Mouse (Mus musculus) NIH3T3 (cell line): ENCODE results near the gene Mapk8ip3.

ENCODE experiments used
- DNase-seq: peaks from one replicate; pipeline ENCODE4 v3.0.0-alpha.2; 2012; ENCODE audit warnings: low read depth

Mapk8ip3 gene

DNA sequence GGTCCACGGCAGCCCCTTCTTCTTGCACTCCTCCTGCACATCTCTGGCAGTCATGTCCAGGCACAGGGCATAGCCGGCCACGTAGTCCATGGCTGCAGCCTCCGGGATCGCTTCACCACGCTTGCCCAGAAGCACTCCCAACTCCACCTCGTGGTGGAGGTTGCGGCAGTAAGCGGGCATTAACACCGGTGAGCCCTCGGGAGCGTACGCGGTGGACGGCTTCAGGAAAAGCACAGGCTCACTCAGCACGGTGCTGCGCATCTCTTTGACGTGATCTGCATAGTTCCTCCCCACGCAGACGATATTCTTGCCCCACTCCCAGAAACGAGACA, 87.1 kb downstream of the Mapk8ip3 start:
- DNase-seq = no peak

DNA sequence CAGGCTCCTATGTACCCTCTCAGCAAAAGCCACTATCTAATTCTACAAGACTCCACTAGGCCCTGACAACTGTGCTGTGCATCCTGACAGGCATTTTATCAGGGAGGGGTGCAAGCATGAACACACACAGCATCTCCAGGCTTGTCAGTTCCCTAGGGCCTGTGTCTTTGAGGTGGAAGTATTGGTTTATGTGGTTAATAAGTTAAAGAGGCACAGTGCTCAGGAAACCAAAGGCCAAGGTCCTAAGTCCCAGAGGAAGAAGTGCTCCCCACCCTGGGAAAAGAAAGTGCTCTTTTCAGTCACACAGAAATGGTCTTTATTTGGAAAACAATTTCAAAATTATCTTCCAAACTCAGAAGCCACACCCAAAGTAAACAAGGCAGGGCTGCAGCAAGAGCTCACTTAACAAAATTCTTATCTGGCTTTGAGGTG, 88.2 kb downstream of the Mapk8ip3 start:
- no peak for DNase-seq

DNA sequence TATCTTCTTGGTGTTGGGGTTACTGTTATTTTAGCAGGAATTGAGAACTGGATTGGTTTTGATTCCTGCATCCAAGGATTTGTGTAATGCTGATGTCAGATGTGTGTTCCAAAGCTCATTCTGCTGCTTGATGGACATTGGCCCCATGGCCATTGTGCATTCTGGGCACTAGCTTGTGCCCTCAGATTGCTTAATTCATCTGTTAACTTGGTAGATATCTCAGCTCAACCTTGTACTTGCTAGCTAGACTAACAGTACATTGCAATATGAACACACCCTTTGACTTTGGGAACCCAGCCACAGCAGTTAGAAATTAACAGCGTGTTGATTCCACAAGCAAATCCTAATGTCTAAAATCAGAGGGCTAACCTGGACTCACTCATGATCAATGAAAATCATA, 89.4 kb downstream of the Mapk8ip3 start:
- no peak for DNase-seq

DNA sequence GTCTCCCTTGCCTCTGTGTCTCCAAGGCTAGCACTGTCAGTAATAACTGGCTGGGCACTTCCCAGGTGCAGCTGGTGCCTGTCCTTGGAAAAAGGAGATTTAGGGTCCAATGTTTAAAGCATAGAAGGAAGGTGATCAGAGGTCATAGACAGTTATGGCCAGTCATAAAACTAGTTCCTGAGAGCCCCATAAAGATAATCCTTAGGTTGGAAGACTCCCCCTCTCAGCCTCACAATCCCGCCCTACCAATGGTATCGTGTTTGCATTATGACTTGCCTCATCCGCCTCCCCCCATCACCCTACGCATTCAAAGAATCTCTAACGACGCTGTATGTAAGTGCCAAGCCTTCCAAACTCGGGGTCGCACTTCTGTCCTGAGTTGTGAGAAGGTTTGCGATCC, 92.3 kb downstream of the Mapk8ip3 start:
- no peak for DNase-seq

DNA sequence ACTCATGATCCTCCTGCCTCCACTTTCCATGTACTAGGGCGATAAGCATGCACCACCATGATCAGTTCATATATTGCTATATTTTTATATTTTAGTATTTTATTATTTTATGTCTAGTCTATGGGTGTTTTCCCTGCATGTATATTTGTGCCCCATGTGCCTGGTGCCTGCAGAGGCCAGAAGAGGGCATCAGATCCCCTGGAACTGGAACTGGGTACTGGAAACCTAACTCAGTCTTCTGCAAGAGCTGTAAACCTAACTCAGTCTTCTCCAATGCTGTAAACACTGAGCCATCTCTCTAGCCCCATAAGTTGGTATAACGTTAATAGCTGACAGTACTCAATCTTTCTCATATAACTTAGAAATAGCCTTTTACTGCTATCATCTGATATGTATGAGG, 94.1 kb downstream of the Mapk8ip3 start:
- DNase-seq = peak; percentile 54
